Mouse (Mus musculus): Measurements from ENCODE around the gene Fam83d. TPM values are rescaled to one million over a fixed set of nuclear protein-coding genes. Genes with fewer than 3 reads are reported as not detected.

Fam83d gene
- total and polyA plus RNA-seq, 3 experiments = 12.2 to 19.8 (median 15.5) TPM

DNA sequence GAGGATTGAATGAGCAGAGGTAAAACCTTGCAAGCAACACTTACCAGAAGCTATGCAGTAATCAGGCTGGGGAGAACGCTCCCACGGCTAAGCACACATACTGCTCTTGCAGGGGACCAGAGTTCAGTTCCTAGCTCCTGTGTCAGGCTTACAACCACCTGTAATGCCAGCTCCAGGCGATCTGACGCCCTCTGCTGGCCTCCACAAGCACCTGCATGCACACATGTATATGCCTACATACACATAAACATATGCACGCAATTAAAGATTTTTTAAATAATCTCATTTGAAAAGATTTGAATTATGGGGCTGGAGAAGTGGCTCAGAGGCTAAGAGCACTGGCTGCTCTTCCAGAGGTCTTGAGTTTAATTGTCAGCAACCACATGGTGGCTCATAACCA, 25.5 kb upstream of the Fam83d start:
- Histone ChIP-seq H3K27me3 (replicated peaks) (no peaks in the 10 kb centered on the region), H3K79me2 (replicated peaks; ENCODE audit: control insufficient read depth, extremely low read depth, insufficient read depth, poor library complexity, severe bottlenecking) (peaks cover 27% of the 10 kb centered on the region), H3K4me1 (ENCODE audit: control insufficient read depth in 1 of 2, insufficient read depth in 2 of 2) (peaks cover 20 to 61% of the 10 kb centered on the region in 2 experiments), H3K4me2 (ENCODE audit: insufficient read depth, low read depth, poor library complexity, severe bottlenecking) (no peak overlapping the region), H3K36me3 (replicated peaks in 1 of 2; ENCODE audit: control insufficient read depth in 1 of 2, insufficient read depth in 1 of 2, low read length in 1 of 2) (peaks cover 76 to 89% of the 10 kb centered on the region in 2 experiments), H3K27ac (ENCODE audit: insufficient read depth, low read depth) (no peak overlapping the region), H3K4me3 (replicated peaks in 1 of 3; ENCODE audit: low read depth in 2 of 3, low read length in 2 of 3, poor library complexity in 1 of 3) (no peak overlapping the region), H3K9me3 (replicated peaks; ENCODE audit: low read length) (peaks cover 22% of the 10 kb centered on the region), H3K9ac (ENCODE audit: insufficient read depth, low read depth) (no peak overlapping the region)
- DNase-seq (ENCODE audit: extremely low read depth) = no peak
- in situ Hi-C loops (cut with MboI; ENCODE audit: low pct_ligation_motif_present, low pct_unique_long_range_greater_than_20kb, low sequenced_read_pairs) (no loop called here), dilution Hi-C loops (cut with MboI; ENCODE audit: extremely low pct_ligation_motif_present, extremely low pct_unique_long_range_greater_than_20kb, low sequenced_read_pairs) (no loop called here)
- TF ChIP-seq RAD21 (IDR thresholded peaks at IDR 0.05; ENCODE audit: low read depth, low read length) (peak; percentile 5), MAX (IDR thresholded peaks at IDR 0.05; ENCODE audit: low read length) (no peak), CTCF (conservative IDR thresholded peaks at IDR 0.05 in 1 of 2, IDR thresholded peaks at IDR 0.05 in 1 of 2; ENCODE audit: low read depth in 2 of 2, low read length in 2 of 2) (peak in 1 of 2 experiments; percentile 33; a peak in 1 of 4 replicates), SMC3 (IDR thresholded peaks at IDR 0.05; ENCODE audit: low read depth, low read length) (peak; percentile 8; the same call in 1 of the 2 replicates), NRF1 (IDR thresholded peaks at IDR 0.05; ENCODE audit: low read depth, low read length) (no peak), ELF1 (IDR thresholded peaks at IDR 0.05; ENCODE audit: low read depth, low read length) (no peak)

DNA sequence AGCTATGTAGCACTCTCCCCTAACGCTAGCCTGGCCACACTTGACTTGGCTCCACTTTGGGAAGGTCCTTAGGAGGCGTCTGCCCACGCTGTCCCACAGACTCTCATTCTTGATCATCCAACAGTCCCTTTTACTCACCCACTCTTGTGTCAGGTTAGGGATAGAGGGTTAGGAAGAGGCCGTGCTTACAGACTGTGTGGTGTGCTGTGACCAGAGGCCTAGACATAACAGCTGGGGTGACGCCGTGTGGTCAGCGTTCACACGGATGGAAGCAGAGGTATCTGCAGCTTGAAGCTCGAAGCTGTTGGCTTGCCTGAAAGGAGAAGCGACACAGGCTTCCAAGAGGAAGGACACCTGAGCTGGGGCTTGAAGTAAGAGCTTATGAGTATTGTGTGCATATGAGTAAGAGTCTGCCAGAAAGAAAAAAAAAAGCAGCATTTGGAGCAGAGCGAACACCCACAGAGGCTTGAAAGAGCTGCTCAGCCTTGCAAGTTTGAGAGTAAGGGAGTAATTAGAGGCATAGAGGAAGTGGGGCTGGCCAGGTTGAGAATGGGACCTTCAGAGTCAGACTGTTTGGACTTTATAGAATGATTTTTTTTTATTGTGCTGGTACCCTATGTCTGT, 24.3 kb upstream of the Fam83d start:
- no peak for TF ChIP-seq USF1 (IDR thresholded peaks at IDR 0.05; ENCODE audit: low read depth, low read length)
- TF ChIP-seq TCF12 (IDR thresholded peaks at IDR 0.05; ENCODE audit: low read depth, low read length) = no peak
- peak; percentile 77 for TF ChIP-seq ZNF384 (IDR thresholded peaks at IDR 0.05; ENCODE audit: low read depth, low read length)
- TF ChIP-seq MAZ (IDR thresholded peaks at IDR 0.05; ENCODE audit: low read depth, low read length) = no peak
- TF ChIP-seq ETS1 (conservative IDR thresholded peaks at IDR 0.05; ENCODE audit: low read depth, low read length) = peak; percentile 77
- no peak for TF ChIP-seq JUN (IDR thresholded peaks at IDR 0.05; ENCODE audit: insufficient read depth, low read depth, low read length)
- TF ChIP-seq ZMIZ1 (IDR thresholded peaks at IDR 0.05; ENCODE audit: low read depth, low read length) = no peak
- TF ChIP-seq RCOR1 (conservative IDR thresholded peaks at IDR 0.05; ENCODE audit: low read depth, low read length) = no peak
- TF ChIP-seq MAX (IDR thresholded peaks at IDR 0.05; ENCODE audit: low read length) = no peak
- no peak for TF ChIP-seq NELFE (IDR thresholded peaks at IDR 0.05; ENCODE audit: low read depth, low read length)
- no peak for TF ChIP-seq SMC3 (IDR thresholded peaks at IDR 0.05; ENCODE audit: low read depth, low read length)
- no peak for TF ChIP-seq CHD1 (IDR thresholded peaks at IDR 0.05; ENCODE audit: low read depth, low read length)
- peak; percentile 64 for TF ChIP-seq BHLHE40 (IDR thresholded peaks at IDR 0.05; ENCODE audit: low read depth, low read length)
- no peak for TF ChIP-seq TBP (conservative IDR thresholded peaks at IDR 0.05; ENCODE audit: low read depth, low read length)
- no peak for TF ChIP-seq KAT2A (IDR thresholded peaks at IDR 0.05; ENCODE audit: insufficient replicate concordance, low read length)
- Histone ChIP-seq H3K4me1 (ENCODE audit: control insufficient read depth in 1 of 2, insufficient read depth in 2 of 2) (peaks cover 20 to 69% of the 10 kb centered on the region in 2 experiments), H3K9ac (ENCODE audit: insufficient read depth, low read depth) (no peak overlapping the region), H3K4me3 (replicated peaks in 1 of 3; ENCODE audit: low read depth in 2 of 3, low read length in 2 of 3, poor library complexity in 1 of 3) (no peak overlapping the region), H3K4me2 (ENCODE audit: insufficient read depth, low read depth, poor library complexity, severe bottlenecking) (no peak overlapping the region), H3K36me3 (replicated peaks in 1 of 2; ENCODE audit: control insufficient read depth in 1 of 2, insufficient read depth in 1 of 2, low read length in 1 of 2) (peaks cover 84 to 96% of the 10 kb centered on the region in 2 experiments), H3K27ac (ENCODE audit: insufficient read depth, low read depth) (peak overlapping the region; percentile 76), H3K9me3 (replicated peaks; ENCODE audit: low read length) (peaks cover 22% of the 10 kb centered on the region), H3K79me2 (replicated peaks; ENCODE audit: control insufficient read depth, extremely low read depth, insufficient read depth, poor library complexity, severe bottlenecking) (peaks cover 28% of the 10 kb centered on the region), H3K27me3 (replicated peaks) (no peaks in the 10 kb centered on the region)
- peak; percentile 66 for DNase-seq (ENCODE audit: extremely low read depth)
- dilution Hi-C loops (cut with MboI; ENCODE audit: extremely low pct_ligation_motif_present, extremely low pct_unique_long_range_greater_than_20kb, low sequenced_read_pairs) = no loop called here
- in situ Hi-C loops (cut with MboI; ENCODE audit: low pct_ligation_motif_present, low pct_unique_long_range_greater_than_20kb, low sequenced_read_pairs) = no loop called here

Data from CH12.LX (cell line).